Mouse (Mus musculus) intestine, embryonic 14.5 days (tissue): ENCODE results near the gene Gm49395. TPM values are rescaled to one million over a fixed set of nuclear protein-coding genes. Genes with fewer than 3 reads are reported as not detected.

Experiments
- ATAC-seq: fragments of 200-750 bp; cut with Nextera tagmentation; replicated peaks from 2 replicates; pipeline ENCODE4 v1.8.0; 2017; ENCODE audit warnings: low read depth, moderate number of reproducible peaks, moderate TSS enrichment, moderate library complexity; ENCODE audit not compliant: low FRiP score, low TSS enrichment
- DNase-seq: peaks from one replicate; pipeline ENCODE4 v3.0.0-alpha.2; 2018; ENCODE audit warnings: low spot score
- H3K27ac ChIP-seq: fragments of 300-500 bp; sonication (generic); 2 replicates; pipeline ENCODE4 v1.5.1; 2014; ENCODE audit warnings: low read depth, mild to moderate bottlenecking, control low read depth
- H3K27me3 ChIP-seq: fragments of 300-500 bp; sonication (generic); replicated peaks from 2 replicates; pipeline ENCODE4 v1.6.1; 2014; ENCODE audit warnings: low read length, control low read depth; ENCODE audit not compliant: control insufficient read depth, insufficient read depth
- H3K36me3 ChIP-seq: fragments of 300-500 bp; sonication (generic); 2 replicates; pipeline ENCODE4 v1.6.1; 2014; ENCODE audit warnings: low read length, control low read depth; ENCODE audit not compliant: control insufficient read depth, insufficient read depth
- H3K4me1 ChIP-seq: fragments of 300-500 bp; sonication (generic); replicated peaks from 2 replicates; pipeline ENCODE4 v1.6.1; 2014; ENCODE audit warnings: low read length, control low read depth, mixed read lengths; ENCODE audit not compliant: control insufficient read depth, insufficient read depth
- H3K4me2 ChIP-seq: fragments of 300-500 bp; sonication (generic); 2 replicates; pipeline ENCODE4 v1.6.1; 2014; ENCODE audit warnings: low read length
- H3K4me3 ChIP-seq: fragments of 300-500 bp; sonication (generic); 2 replicates; pipeline ENCODE4 v1.5.1; 2014; ENCODE audit warnings: low read depth, low read length, control low read depth, mixed read lengths
- H3K9ac ChIP-seq: fragments of 300-500 bp; sonication (generic); 2 replicates; pipeline ENCODE4 v1.6.1; 2014; ENCODE audit warnings: mild to moderate bottlenecking, low read length
- H3K9me3 ChIP-seq: fragments of 300-500 bp; sonication (generic); 2 replicates; pipeline ENCODE4 v1.6.1; 2016; ENCODE audit warnings: low read length, control low read depth; ENCODE audit not compliant: control insufficient read depth
- WGBS: fragments of 180-500 bp; shearing (Covaris S2); extraction: QIAGEN DNeasy Blood & Tissue Kit; methylation state at CpG from one replicate; pipeline ENCODE4 v1.1.7; 2014; 5-methylcytosine and 5-hydroxymethylcytosine counted together
- polyA plus RNA-seq: library from polyadenylated mRNA; unstranded; fragments of >200 nt; fragmentation: Nextera tagmentation; extraction: Ambion mirVana; gene quantifications from 2 replicates; pipeline ENCODE4 v1.2.1, GENCODE M21; 2014

The Gm49395 gene
- polyA plus RNA-seq, 1 experiment from 2014 or later = 6.7 TPM

DNA sequence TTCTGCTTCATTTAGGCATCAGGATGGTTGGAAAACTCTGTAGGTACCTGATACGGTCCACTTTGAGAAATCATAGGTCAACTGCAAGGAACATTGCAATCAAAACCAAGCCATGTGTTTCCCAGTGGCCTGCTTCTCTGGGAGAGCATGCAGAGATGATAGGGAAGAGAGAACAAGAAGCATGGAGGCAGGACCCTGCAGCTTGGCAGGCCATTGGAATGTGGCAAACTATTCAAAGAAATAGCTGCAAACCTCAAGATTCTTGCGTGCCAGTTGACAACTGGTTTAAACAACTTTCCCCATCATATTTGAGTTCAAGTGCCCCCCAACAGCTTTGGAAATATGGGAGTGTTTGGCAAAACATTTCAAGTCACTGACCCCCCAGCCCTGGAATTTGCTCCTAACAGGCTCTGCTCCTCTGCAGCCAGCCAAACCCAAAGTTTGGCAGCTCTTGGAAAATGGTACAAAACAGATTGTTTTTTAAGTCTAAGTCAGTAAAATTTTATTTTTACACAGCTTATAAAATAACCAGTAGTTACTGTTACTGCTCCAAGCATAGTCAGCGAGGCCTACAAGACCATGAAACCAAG lies 21.6 kb downstream of the Gm49395 start:
- H3K4me1 ChIP-seq = 0 out of 2 replicates have a peak, but pooled peaks cover 12% of the 10 kb centered on the region
- ATAC-seq (no peak), DNase-seq (no peak)
- 84% methylated on average over 3 of the region's 3 CpGs for WGBS
- no peak overlapping the region for H3K27ac ChIP-seq
- H3K9ac ChIP-seq = no peak overlapping the region
- no peaks in the 10 kb centered on the region for H3K9me3 ChIP-seq
- H3K4me2 ChIP-seq = no peak overlapping the region
- no peaks in the 10 kb centered on the region for H3K27me3 ChIP-seq
- H3K36me3 ChIP-seq = no peaks in the 10 kb centered on the region
- no peak overlapping the region for H3K4me3 ChIP-seq

DNA sequence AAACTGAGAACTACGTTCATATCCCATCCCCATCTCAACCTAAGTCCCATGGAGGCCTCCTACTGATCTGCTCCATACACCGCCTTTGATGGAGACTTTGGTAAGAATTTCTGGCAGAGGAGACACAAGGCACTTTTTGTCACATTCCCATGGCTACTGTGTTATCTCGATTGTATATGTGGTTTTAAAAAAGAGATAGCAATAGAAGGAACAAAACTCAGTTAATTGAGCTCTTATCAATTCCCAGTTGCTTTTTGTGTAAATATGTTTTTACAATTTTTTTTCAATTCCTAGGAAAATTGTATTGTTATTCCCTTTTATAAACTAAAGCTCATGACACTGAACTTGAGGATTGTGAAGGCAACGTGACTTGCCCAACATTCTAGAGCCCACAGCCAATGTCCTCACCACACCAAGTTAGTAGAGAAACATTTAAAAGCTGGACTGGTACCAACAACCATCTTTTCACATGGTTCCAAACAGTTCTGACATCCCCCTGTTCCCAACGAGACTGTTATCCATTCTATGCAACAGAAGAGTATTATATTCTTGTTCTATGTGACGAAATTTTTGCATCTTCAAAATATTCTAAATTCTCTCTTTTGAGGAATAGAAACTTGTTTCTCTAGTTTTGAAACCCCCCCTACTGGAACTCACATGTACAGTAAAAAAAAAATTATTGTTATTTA lies 22.6 kb downstream of the Gm49395 start:
- Histone ChIP-seq H3K9me3 (no peaks in the 10 kb centered on the region), H3K27me3 (no peaks in the 10 kb centered on the region), H3K4me1 (0 out of 2 replicates have a peak, but pooled peaks cover 12% of the 10 kb centered on the region), H3K9ac (no peak overlapping the region), H3K4me3 (no peak overlapping the region), H3K36me3 (no peaks in the 10 kb centered on the region), H3K4me2 (no peak overlapping the region), H3K27ac (no peak overlapping the region)
- ATAC-seq (no peak), DNase-seq (no peak)
- WGBS = 85% methylated on average over 6 of the region's 6 CpGs

DNA sequence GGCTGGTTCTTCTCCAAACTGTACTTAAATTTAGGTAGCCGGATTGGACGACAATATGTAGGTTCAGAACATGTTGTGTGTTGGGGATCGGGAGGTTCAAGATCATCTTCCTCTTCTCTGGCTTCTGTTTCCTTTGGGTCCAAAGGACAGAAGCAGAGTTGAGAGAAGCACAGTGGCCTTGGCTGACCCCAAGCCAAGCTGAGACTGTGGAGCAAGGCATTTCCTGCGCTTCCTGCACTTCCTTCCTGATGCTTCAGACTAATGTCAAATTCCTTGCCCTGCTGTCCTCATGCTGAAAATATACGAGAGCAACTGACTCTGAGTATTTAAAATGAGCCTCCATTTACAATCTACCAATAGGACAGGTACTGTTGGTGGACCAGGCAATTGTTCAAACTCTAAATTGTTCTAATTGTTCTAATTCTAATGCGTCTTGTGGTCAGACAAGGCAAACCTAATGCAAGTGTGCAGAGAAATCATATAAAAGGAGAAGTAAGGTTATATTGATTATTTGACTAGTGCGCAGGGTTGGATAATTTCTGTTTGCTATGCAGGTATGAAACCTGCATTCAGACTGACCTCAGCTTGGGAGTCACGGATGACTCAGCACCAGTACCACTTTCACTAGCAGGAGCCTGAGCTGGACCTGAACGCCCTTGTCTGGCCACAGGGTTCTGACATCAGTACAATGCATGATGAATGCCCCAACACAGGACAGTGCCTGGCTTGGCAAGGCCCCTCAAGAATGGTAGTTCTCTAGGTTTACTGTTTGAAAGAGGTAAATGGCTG lies 24.2 kb downstream of the Gm49395 start:
- ATAC-seq (no peak), DNase-seq (no peak)
- Histone ChIP-seq H3K27ac (no peak overlapping the region), H3K4me1 (0 out of 2 replicates have a peak, but pooled peaks cover 10% of the 10 kb centered on the region), H3K27me3 (no peaks in the 10 kb centered on the region), H3K9ac (no peak overlapping the region), H3K4me2 (no peak overlapping the region), H3K4me3 (no peak overlapping the region), H3K9me3 (no peaks in the 10 kb centered on the region), H3K36me3 (no peaks in the 10 kb centered on the region)
- 79% methylated on average over 9 of the region's 9 CpGs for WGBS

DNA sequence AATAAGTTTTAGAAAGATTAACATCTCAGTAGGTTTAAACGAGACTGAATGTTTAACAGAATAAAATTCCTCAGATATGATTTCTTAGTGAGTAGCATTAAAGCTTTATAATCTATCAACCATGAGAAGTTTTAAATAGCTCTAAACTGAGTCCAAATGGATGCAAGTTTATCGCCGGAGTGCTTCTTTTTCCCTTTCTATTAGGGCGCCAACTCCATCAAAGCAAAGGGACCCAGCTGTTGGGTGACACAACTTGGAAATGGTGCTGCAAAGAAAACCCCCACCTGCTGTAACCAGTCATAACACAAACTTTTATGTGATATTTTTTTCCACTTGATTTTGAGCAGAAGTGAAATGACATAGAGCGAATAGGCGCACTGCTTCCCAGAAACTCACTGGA lies 29.3 kb downstream of the Gm49395 start:
- ATAC-seq = peak; percentile 43
- WGBS = 42% methylated on average over 6 of the region's 6 CpGs

DNA sequence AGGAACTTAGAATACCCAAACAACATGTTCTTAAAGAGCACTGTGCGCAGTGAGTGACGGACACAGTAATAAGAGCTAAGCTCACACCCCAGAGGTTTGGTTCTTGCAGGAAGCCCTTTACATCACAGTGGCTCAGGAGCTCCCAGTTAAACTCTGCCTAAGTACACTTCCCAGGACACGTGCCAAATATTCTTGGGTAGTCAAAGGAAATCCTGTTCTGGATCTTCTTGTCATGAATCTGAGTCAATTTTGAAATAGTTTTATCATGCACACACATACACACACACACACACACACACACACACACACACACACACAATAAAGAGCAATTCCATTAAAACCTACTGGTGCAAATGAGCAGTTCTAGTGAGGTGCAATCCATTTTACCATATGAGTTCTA lies 30.3 kb downstream of the Gm49395 start:
- no peak overlapping the region for H3K9ac ChIP-seq
- H3K9me3 ChIP-seq = no peaks in the 10 kb centered on the region
- H3K36me3 ChIP-seq = no peaks in the 10 kb centered on the region
- no peaks in the 10 kb centered on the region for H3K4me1 ChIP-seq
- 90% methylated on average over 3 of the region's 3 CpGs for WGBS
- no peak overlapping the region for H3K4me2 ChIP-seq
- H3K4me3 ChIP-seq = no peak overlapping the region
- ATAC-seq (no peak), DNase-seq (no peak)
- H3K27ac ChIP-seq = no peak overlapping the region
- no peaks in the 10 kb centered on the region for H3K27me3 ChIP-seq

More for the DNA sequence above, 29.3 kb downstream of the Gm49395 start:
- Histone ChIP-seq H3K9ac (no peak overlapping the region), H3K4me2 (no peak overlapping the region), H3K4me1 (0 out of 2 replicates have a peak, but pooled peaks cover under 1% of the 10 kb centered on the region), H3K27me3 (no peaks in the 10 kb centered on the region), H3K4me3 (no peak overlapping the region), H3K9me3 (no peaks in the 10 kb centered on the region), H3K36me3 (no peaks in the 10 kb centered on the region), H3K27ac (peak overlapping the region; percentile 27; the same call in 1 of the 2 replicates)
- DNase-seq = no peak

DNA sequence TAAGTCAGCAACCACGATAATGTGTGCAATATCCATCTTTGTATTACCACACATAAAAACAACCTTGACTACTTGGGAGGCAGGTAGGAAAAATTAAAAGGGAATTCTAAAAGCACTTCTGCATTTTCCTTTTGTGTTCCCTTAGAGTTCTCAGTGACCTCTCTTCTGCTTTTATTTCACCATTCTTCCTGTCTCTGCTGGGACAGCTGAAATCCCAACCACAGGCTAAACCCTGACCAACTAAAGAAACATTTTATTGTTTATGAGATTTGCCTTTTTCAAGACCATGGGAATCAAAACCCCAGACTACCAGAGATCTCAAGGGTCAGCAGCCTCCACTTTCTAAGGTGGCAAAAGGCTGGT lies 33.8 kb downstream of the Gm49395 start:
- H3K4me2 ChIP-seq = no peak overlapping the region
- no peaks in the 10 kb centered on the region for H3K9me3 ChIP-seq
- H3K36me3 ChIP-seq = no peaks in the 10 kb centered on the region
- H3K9ac ChIP-seq = no peak overlapping the region
- no peaks in the 10 kb centered on the region for H3K4me1 ChIP-seq
- no peak overlapping the region for H3K4me3 ChIP-seq
- WGBS = 84% methylated on average over 1 of the region's 1 CpGs
- DNase-seq = no peak
- no peak overlapping the region for H3K27ac ChIP-seq
- no peak for ATAC-seq
- no peaks in the 10 kb centered on the region for H3K27me3 ChIP-seq

DNA sequence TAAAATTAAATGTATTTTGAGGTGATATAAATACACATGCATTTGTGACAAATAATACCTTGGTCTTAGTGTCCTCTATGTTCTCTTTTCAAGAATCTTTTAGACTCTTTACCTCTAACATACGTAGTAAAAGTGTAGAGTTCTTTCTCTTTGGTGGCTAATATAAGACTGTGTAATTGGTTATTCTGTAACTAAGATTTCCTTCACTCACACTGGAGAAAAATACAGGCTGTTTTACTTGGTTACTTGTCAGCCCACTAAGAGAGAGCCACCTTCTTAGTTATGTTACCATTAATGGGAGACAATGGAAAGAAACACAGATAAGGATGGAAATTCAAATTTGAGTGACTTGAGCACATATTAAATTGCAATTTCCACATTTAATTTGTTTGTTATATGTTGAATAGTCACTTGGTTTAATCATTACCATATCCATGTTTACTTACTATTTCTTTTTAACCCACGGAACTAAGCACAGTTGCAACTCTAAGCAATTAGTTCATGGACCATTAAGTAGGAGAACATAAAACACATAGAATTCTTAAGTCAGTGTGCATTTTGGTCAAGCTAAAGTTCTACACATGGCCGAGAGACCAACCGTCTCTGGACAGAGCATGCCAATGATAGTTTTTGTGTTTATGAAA lies 34.3 kb downstream of the Gm49395 start:
- no peak for DNase-seq
- H3K27me3 ChIP-seq = no peaks in the 10 kb centered on the region

DNA sequence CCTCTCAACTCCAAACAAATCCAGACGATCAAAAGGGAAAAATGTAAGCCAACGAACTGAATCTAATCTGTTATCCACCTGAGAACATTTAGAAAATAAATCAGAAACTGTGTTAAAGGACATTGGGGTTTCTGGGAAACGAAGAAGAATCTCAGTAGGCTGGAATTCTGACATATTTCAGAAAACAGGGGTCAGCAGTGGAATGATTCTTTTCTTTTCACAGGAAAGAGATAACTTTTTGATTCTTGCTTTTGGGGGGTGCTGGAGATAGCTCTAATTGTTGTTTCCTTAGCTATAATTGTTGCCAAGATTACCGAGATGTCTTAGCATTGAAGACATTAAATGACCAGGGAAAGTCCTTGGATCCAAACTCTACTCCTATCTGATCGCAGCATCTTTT lies 44.2 kb downstream of the Gm49395 start:
- H3K4me3 ChIP-seq = no peak overlapping the region
- no peak overlapping the region for H3K27ac ChIP-seq
- H3K9me3 ChIP-seq = no peaks in the 10 kb centered on the region
- no peak overlapping the region for H3K4me2 ChIP-seq
- H3K4me1 ChIP-seq = peaks cover 12% of the 10 kb centered on the region; the same call in 1 of the 2 replicates
- no peaks in the 10 kb centered on the region for H3K36me3 ChIP-seq
- DNase-seq = no peak
- H3K9ac ChIP-seq = no peak overlapping the region
- H3K27me3 ChIP-seq = no peaks in the 10 kb centered on the region
- 73% methylated on average over 5 of the region's 5 CpGs for WGBS
- no peak for ATAC-seq

More for the DNA sequence above, 34.3 kb downstream of the Gm49395 start:
- Histone ChIP-seq H3K9me3 (no peaks in the 10 kb centered on the region), H3K4me1 (no peaks in the 10 kb centered on the region), H3K9ac (no peak overlapping the region), H3K4me2 (no peak overlapping the region), H3K36me3 (no peaks in the 10 kb centered on the region), H3K4me3 (no peak overlapping the region), H3K27ac (no peak overlapping the region)
- WGBS = 88% methylated on average over 4 of the region's 4 CpGs
- no peak for ATAC-seq
